Mouse (Mus musculus) heart, embryonic 16.5 days (tissue): ENCODE measurements around the gene Rps18. TPM values are rescaled to one million over a fixed set of nuclear protein-coding genes. Genes with fewer than 3 reads are reported as not detected.
A peak's percentile ranks its signal among the peaks of the same experiment; 100 is the strongest.
"Not testable (repeated sequence)": the region's sequence is repeated elsewhere in the genome, so short reads cannot be mapped to it uniquely, and the experiment has no call there.

Experiments
- ATAC-seq: fragments of 200-750 bp; cut with Nextera tagmentation; replicated peaks from 2 replicates; pipeline ENCODE4 v1.8.0; 2017; ENCODE audit warnings: moderate number of reproducible peaks; ENCODE audit not compliant: insufficient read depth, low FRiP score; ENCODE audit errors: extremely low read depth
- H3K27ac ChIP-seq: fragments of 300-500 bp; sonication (generic); 2 replicates; pipeline ENCODE4 v1.5.1; 2014; ENCODE audit warnings: mild to moderate bottlenecking, low read length, control low read depth, moderate library complexity
- H3K27me3 ChIP-seq: fragments of 300-500 bp; sonication (generic); 2 replicates; pipeline ENCODE4 v1.6.1; 2014; ENCODE audit warnings: low read length, mixed read lengths; ENCODE audit not compliant: control insufficient read depth, insufficient read depth
- H3K36me3 ChIP-seq: fragments of 300-500 bp; sonication (generic); 2 replicates; pipeline ENCODE4 v1.6.1; 2014; ENCODE audit not compliant: control insufficient read depth, insufficient read depth
- H3K4me1 ChIP-seq: fragments of 300-500 bp; sonication (generic); 2 replicates; pipeline ENCODE4 v1.6.1; 2014; ENCODE audit warnings: low read length, mixed read lengths; ENCODE audit not compliant: control insufficient read depth, insufficient read depth
- H3K4me2 ChIP-seq: fragments of 300-500 bp; sonication (generic); 2 replicates; pipeline ENCODE4 v1.6.1; 2014; ENCODE audit warnings: low read depth, mild to moderate bottlenecking, control low read depth, low read length
- H3K4me3 ChIP-seq: fragments of 300-500 bp; sonication (generic); 2 replicates; pipeline ENCODE4 v1.5.1; 2014; ENCODE audit warnings: mild to moderate bottlenecking, control low read depth, low read length
- H3K9ac ChIP-seq: fragments of 300-500 bp; sonication (generic); 2 replicates; pipeline ENCODE4 v1.6.1; 2014; ENCODE audit warnings: low read length, control low read depth
- H3K9me3 ChIP-seq: fragments of 300-500 bp; sonication (generic); replicated peaks from 2 replicates; pipeline ENCODE4 v1.6.1; 2016; ENCODE audit warnings: low read length; ENCODE audit not compliant: control insufficient read depth
- WGBS: fragments of 180-500 bp; shearing (Covaris S2); extraction: QIAGEN DNeasy Blood & Tissue Kit; methylation state at CpG from one replicate; pipeline ENCODE4 v1.1.7; 2014; 5-methylcytosine and 5-hydroxymethylcytosine counted together
- polyA plus RNA-seq: library from polyadenylated mRNA; unstranded; fragments of >200 nt; fragmentation: Nextera tagmentation; extraction: Ambion mirVana; gene quantifications from 2 replicates; pipeline ENCODE4 v1.2.1, GENCODE M21; 2015

The Rps18 gene
- polyA plus RNA-seq, 1 experiment from 2014 or later = 901 TPM

GRCm38 (mm10) chr17:33958451-33958850 is 2.6 kb upstream of the Rps18 start:
- no peaks in the 10 kb centered on the region for H3K9me3 ChIP-seq
- H3K9ac ChIP-seq = no peak overlapping the region
- peaks cover 37% of the 10 kb centered on the region for H3K36me3 ChIP-seq
- no peaks in the 10 kb centered on the region for H3K27me3 ChIP-seq
- peaks cover 19% of the 10 kb centered on the region for H3K4me1 ChIP-seq
- no peak overlapping the region for H3K4me2 ChIP-seq
- 92% methylated on average over 11 of the region's 11 CpGs for WGBS
- H3K27ac ChIP-seq = no peak overlapping the region
- ATAC-seq = no peak
- no peak overlapping the region for H3K4me3 ChIP-seq

GRCm38 (mm10) chr17:33957493-33957892 is 1.7 kb upstream of the Rps18 start:
- Histone ChIP-seq H3K9me3 (no peaks in the 10 kb centered on the region), H3K4me1 (peaks cover 28% of the 10 kb centered on the region), H3K27me3 (no peaks in the 10 kb centered on the region), H3K36me3 (peaks cover 37% of the 10 kb centered on the region), H3K4me3 (no peak overlapping the region), H3K9ac (no peak overlapping the region), H3K4me2 (no peak overlapping the region), H3K27ac (no peak overlapping the region)
- ATAC-seq = no peak
- WGBS = 85% methylated on average over 6 of the region's 6 CpGs

GRCm38 (mm10) chr17:33956336-33956735 is 535 bp upstream of the Rps18 start:
- Histone ChIP-seq H3K4me1 (peaks cover 39% of the 10 kb centered on the region), H3K9me3 (no peaks in the 10 kb centered on the region), H3K36me3 (peaks cover 42% of the 10 kb centered on the region), H3K27ac (peak overlapping the region; percentile 95), H3K4me3 (peak overlapping the region; percentile 99), H3K9ac (peak overlapping the region; percentile 89), H3K4me2 (peak overlapping the region; percentile 78), H3K27me3 (no peaks in the 10 kb centered on the region)
- ATAC-seq = no peak
- 7% methylated on average over 10 of the region's 10 CpGs for WGBS

GRCm38 (mm10) chr17:33954646-33955554 is 901 bp downstream of the Rps18 start:
- Histone ChIP-seq H3K36me3 (peaks cover 38% of the 10 kb centered on the region), H3K9ac (peak overlapping the region; percentile 99), H3K27ac (peak overlapping the region; percentile 91), H3K4me1 (peaks cover 48% of the 10 kb centered on the region), H3K9me3 (no peaks in the 10 kb centered on the region), H3K27me3 (no peaks in the 10 kb centered on the region), H3K4me3 (peak overlapping the region; percentile 99), H3K4me2 (peak overlapping the region; percentile 92)
- under 1% methylated on average over 33 of the region's 33 CpGs for WGBS
- ATAC-seq = peak; percentile 15

GRCm38 (mm10) chr17:33953961-33954565 is 1.7 kb downstream of the Rps18 start:
- 39% methylated on average over 5 of the region's 5 CpGs for WGBS

GRCm38 (mm10) chr17:33953310-33953709 is 2.5 kb downstream of the Rps18 start:
- Histone ChIP-seq H3K4me1 (peaks cover 52% of the 10 kb centered on the region), H3K9ac (peak overlapping the region; percentile 29), H3K9me3 (no peaks in the 10 kb centered on the region), H3K27me3 (no peaks in the 10 kb centered on the region), H3K4me2 (0 out of 2 replicates have a peak overlapping the region, but pooled peaks have one; percentile 9), H3K36me3 (peaks cover 27% of the 10 kb centered on the region), H3K27ac (0 out of 2 replicates have a peak overlapping the region, but pooled peaks have one; percentile 39), H3K4me3 (no peak overlapping the region)
- WGBS = 81% methylated on average over 3 of the region's 3 CpGs
- ATAC-seq = no peak

More at GRCm38 (mm10) chr17:33953961-33954565, 1.7 kb downstream of the Rps18 start:
- no peaks in the 10 kb centered on the region for H3K9me3 ChIP-seq
- peaks cover 30% of the 10 kb centered on the region for H3K36me3 ChIP-seq
- no peaks in the 10 kb centered on the region for H3K27me3 ChIP-seq
- H3K4me2 ChIP-seq = peak overlapping the region; percentile 92
- peaks cover 52% of the 10 kb centered on the region for H3K4me1 ChIP-seq
- no peak overlapping the region; the same call in 1 of the 2 replicates for H3K27ac ChIP-seq
- ATAC-seq = no peak
- H3K9ac ChIP-seq = peak overlapping the region; percentile 99
- peak overlapping the region; percentile 99 for H3K4me3 ChIP-seq

GRCm38 (mm10) chr17:33952879-33953278 is 2.9 kb downstream of the Rps18 start:
- Histone ChIP-seq H3K9me3 (no peaks in the 10 kb centered on the region), H3K36me3 (peaks cover 29% of the 10 kb centered on the region), H3K9ac (peak overlapping the region; percentile 43; the same call in 1 of the 2 replicates), H3K4me1 (peaks cover 52% of the 10 kb centered on the region), H3K4me3 (no peak overlapping the region), H3K27me3 (no peaks in the 10 kb centered on the region), H3K27ac (no peak overlapping the region), H3K4me2 (no peak overlapping the region)
- 79% methylated on average over 4 of the region's 4 CpGs for WGBS
- ATAC-seq = no peak

- H3K4me3 ChIP-seq = peak overlapping the region; percentile 63
- peaks cover 29% of the 10 kb centered on the region for H3K36me3 ChIP-seq
- H3K4me2 ChIP-seq = peak overlapping the region; percentile 98
- H3K9me3 ChIP-seq, H3K27me3 ChIP-seq, H3K27ac ChIP-seq, ATAC-seq: not testable (repeated sequence)
- peak overlapping the region; percentile 78 for H3K9ac ChIP-seq
- H3K4me1 ChIP-seq = peaks cover 52% of the 10 kb centered on the region
- WGBS = 73% methylated on average over 13 of the region's 13 CpGs
These were observed 3.8 kb downstream of the Rps18 start for GRCm38 (mm10) chr17:33952015-33952414.
